Mouse (Mus musculus) hematopoietic multipotent progenitor cell, adult 10-12 weeks (in vitro differentiated cells): ENCODE data around the gene Olfr1461. TPM values are rescaled to one million over a fixed set of nuclear protein-coding genes. Genes with fewer than 3 reads are reported as not detected.

ENCODE experiments used
- polyA plus RNA-seq: library from polyadenylated mRNA; stranded (reverse); fragments of >175 nt; gene quantifications from 2 replicates; pipeline ENCODE4 v1.2.3, GENCODE M21; 2012; ENCODE audit warnings: low replicate concordance

The Olfr1461 gene
- polyA plus RNA-seq = not detected in 2 replicates

DNA sequence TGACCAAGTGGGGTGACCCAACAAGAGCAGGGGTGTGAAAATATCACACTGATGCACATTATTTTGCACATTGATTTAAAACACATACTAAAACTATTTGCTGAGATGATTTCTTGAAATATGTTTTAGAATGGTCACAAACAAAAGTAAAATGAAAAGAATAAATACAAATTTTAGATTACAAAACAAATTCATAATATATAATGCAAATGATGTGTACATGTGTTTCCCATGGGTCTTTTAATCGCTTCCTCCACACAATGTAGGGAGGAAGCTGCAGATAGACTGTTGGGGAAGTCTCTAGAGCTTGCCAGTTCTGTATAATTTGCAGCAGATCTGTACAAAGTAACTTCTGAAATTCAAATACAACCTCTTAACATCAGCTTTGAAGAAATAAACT is at the start of gene Olfr1461:
TSS of gene Olfr1461 (plus strand) at position 301 of the 400 bp plus-strand sequence.

GRCm38 (mm10) chr19:13149449-13149848 is 13.4 kb upstream of the Olfr1461 start, which contains the start of gene Olfr1459:
TSS of gene Olfr1459 (minus strand) at chr19:13149549.

DNA sequence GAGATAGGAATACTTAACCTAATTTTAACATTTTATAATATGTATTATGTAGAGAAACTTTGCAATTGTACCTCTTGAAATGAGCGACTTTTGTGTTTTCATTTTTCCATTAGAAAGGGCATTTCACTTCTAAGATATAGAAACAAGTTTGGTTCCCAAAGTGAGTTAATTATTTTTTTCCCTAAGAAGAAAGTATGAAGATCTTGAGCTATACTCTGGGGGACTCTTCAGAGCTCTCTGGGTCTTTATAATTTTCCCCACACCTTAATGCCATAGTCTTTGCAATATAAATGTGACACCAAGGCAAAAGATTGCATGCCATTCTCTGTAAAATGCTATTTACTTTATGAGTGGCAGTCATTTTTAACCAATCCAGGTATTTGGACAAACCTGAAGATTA is 22.6 kb downstream of the Olfr1461 start, which contains the start of gene Olfr1462:
TSS of gene Olfr1462 (plus strand) at position 301 of the 400 bp plus-strand sequence.

Other genes with a start within 250 kb of the Olfr1461 start
- not detected in 2 replicates for gene Olfr1448, start 238.6 kb upstream of the Olfr1461 start, polyA plus RNA-seq
- gene Olfr1449, start 232.2 kb upstream of the Olfr1461 start, polyA plus RNA-seq = not detected in 2 replicates
- gene Olfr1450, start 212.7 kb upstream of the Olfr1461 start, polyA plus RNA-seq = not detected in 2 replicates
- not detected in 2 replicates for gene Olfr1451, start 168.0 kb upstream of the Olfr1461 start, polyA plus RNA-seq
- not detected in 2 replicates for gene Olfr1453, start 134.7 kb upstream of the Olfr1461 start, polyA plus RNA-seq
- gene Olfr1454, start 102.4 kb upstream of the Olfr1461 start, polyA plus RNA-seq = not detected in 2 replicates
- not detected in 2 replicates for gene Olfr1457, start 65.1 kb upstream of the Olfr1461 start, polyA plus RNA-seq
- gene Olfr1458, start 56.2 kb upstream of the Olfr1461 start, polyA plus RNA-seq = not detected in 2 replicates
- not detected in 2 replicates for gene Olfr1459, start 13.5 kb upstream of the Olfr1461 start, polyA plus RNA-seq
- not detected in 2 replicates for gene Olfr1462, start 22.7 kb downstream of the Olfr1461 start, polyA plus RNA-seq
- gene Olfr1463, start 68.3 kb downstream of the Olfr1461 start, polyA plus RNA-seq = not detected in 2 replicates
- gene Olfr1465, start 152.5 kb downstream of the Olfr1461 start, polyA plus RNA-seq = not detected in 2 replicates
- gene Olfr1466, start 175.9 kb downstream of the Olfr1461 start, polyA plus RNA-seq = not detected in 2 replicates
- not detected in 2 replicates for gene Olfr1467, start 199.2 kb downstream of the Olfr1461 start, polyA plus RNA-seq
- gene Olfr1469, start 244.8 kb downstream of the Olfr1461 start, polyA plus RNA-seq = not detected in 2 replicates